In the genomic region with DNA sequence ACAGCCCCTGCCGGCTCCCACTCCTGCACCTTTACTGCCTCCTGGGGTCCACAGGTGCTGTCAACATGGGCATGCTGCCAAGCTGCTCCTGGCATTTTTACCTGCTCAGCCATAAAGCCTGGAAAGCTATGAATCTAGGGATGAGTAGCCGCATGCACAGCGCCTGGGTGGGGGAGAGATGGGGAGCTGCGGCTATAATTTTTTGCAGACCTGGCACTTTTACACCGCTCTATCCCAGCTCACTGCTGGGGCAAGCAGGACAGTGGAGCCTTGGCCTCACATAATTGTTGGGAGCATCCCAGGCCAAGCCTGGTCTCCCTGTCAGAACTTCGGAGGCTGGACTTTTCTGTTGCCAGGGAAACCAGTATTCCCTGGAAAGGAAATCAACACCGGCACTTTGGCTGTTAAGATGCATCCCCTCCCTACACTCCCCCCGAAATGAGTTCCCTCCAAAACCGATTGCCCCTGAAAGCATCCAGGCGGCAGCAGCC, we compare ENCODE assay signal across 8 mouse cellular contexts.
DNase-seq lines count a peak whose midpoint lies in the region; ATAC-seq and TF ChIP-seq lines count a peak whose summit lies in the region.

No protein-coding gene starts in this region.

- no peak for TF ChIP-seq CTCF in stomach, postnatal 0 days (IDR thresholded peaks at IDR 0.05; ENCODE audit: low read depth)

- no peaks in the 10 kb centered on the region for H3K9me3 ChIP-seq in stomach, embryonic 14.5 days (ENCODE audit: control insufficient read depth, low read depth, low read length)
- H3K9me3 ChIP-seq in stomach, postnatal 0 days (ENCODE audit: control insufficient read depth, low read length), result no peaks in the 10 kb centered on the region

- H3K27me3 ChIP-seq in stomach, embryonic 14.5 days (ENCODE audit: control insufficient read depth, insufficient read depth, low read length), result no peaks in the 10 kb centered on the region
- no peaks in the 10 kb centered on the region for H3K27me3 ChIP-seq in stomach, postnatal 0 days (ENCODE audit: control insufficient read depth, insufficient read depth, low read length)

- no peak overlapping the region for H3K4me3 ChIP-seq in stomach, embryonic 14.5 days (ENCODE audit: low read depth, low read length)
- H3K4me3 ChIP-seq in stomach, postnatal 0 days (ENCODE audit: low read depth, low read length), result no peak overlapping the region

- 16% methylated on average over 10 of the region's 10 CpGs for WGBS in stomach, embryonic 14.5 days
- WGBS in stomach, postnatal 0 days, result 33% methylated on average over 10 of the region's 10 CpGs

- no peak overlapping the region for H3K4me2 ChIP-seq in stomach, embryonic 14.5 days (replicated peaks; ENCODE audit: low read depth, low read length)
- no peak overlapping the region for H3K4me2 ChIP-seq in stomach, postnatal 0 days (replicated peaks; ENCODE audit: low read depth)

- no peak for ATAC-seq in stomach, embryonic 14.5 days (ENCODE audit: insufficient number of reproducible peaks, insufficient read depth, low FRiP score, low read depth)
- ATAC-seq in stomach, postnatal 0 days (ENCODE audit: low FRiP score, low TSS enrichment), result no peak

- DNase-seq in adrenal gland, adult (ENCODE audit: inconsistent age in 2 of 2, low spot score in 1 of 2), result peak; percentile 45 to 76
- DNase-seq in adrenal gland, postnatal 25 days, result no peak
- no peak for DNase-seq in stomach, postnatal 0 days (ENCODE audit: low spot score)
- DNase-seq in kidney, postnatal 4 days, result peak; percentile 66 to 75
- DNase-seq in testis, postnatal 14 days (ENCODE audit: low spot score), result peak; percentile 40
- DNase-seq in thymus, postnatal 0 days (ENCODE audit: low spot score), result no peak
- no peak for DNase-seq in B cell, adult 2 months

- peaks cover 48% of the 10 kb centered on the region for H3K4me1 ChIP-seq in stomach, embryonic 14.5 days (ENCODE audit: control insufficient read depth, insufficient read depth, low read length)
- peaks cover 6% of the 10 kb centered on the region; the same call in 1 of the 2 replicates for H3K4me1 ChIP-seq in stomach, postnatal 0 days (replicated peaks; ENCODE audit: control insufficient read depth, insufficient read depth)

- no peak overlapping the region for H3K9ac ChIP-seq in stomach, embryonic 14.5 days (replicated peaks; ENCODE audit: low read depth, low read length)
- H3K9ac ChIP-seq in stomach, postnatal 0 days (ENCODE audit: low read length), result no peak overlapping the region

- TF ChIP-seq EP300 in stomach, postnatal 0 days (optimal IDR thresholded peaks at IDR 0.05), result no peak

- H3K36me3 ChIP-seq in stomach, embryonic 14.5 days (ENCODE audit: control insufficient read depth, insufficient read depth, low read length), result peaks cover 9% of the 10 kb centered on the region; the same call in 1 of the 2 replicates
- H3K36me3 ChIP-seq in stomach, postnatal 0 days (ENCODE audit: control insufficient read depth, insufficient read depth, low read length), result no peaks in the 10 kb centered on the region

- peak overlapping the region; percentile 40; the same call in 1 of the 2 replicates for H3K27ac ChIP-seq in stomach, embryonic 14.5 days (ENCODE audit: low read length)
- H3K27ac ChIP-seq in stomach, postnatal 0 days (replicated peaks), result no peak overlapping the region

Comparison
In these comparisons a context has a peak if more than half of its experiments do, and no peak if none do; other contexts are left out.
1. DNase-seq: peak in adrenal gland, adult (2 of 2), kidney, postnatal 4 days (2 of 2) and testis, postnatal 14 days (single experiment); none in adrenal gland, postnatal 25 days (single experiment), stomach, postnatal 0 days (single experiment), thymus, postnatal 0 days (single experiment) and B cell, adult 2 months (0 of 2).